In genomic region chr12:72441839-72442576, GRCm38 (mm10) we compare ENCODE assay signal across 8 mouse cellular contexts. TPM values are rescaled to one million over a fixed set of nuclear protein-coding genes. Genes with fewer than 3 reads are reported as not detected.
DNase-seq lines count a peak whose midpoint lies in the region; ATAC-seq and TF ChIP-seq lines count a peak whose summit lies in the region.

TSS of gene Lrrc9 (plus strand) at chr12:72441866.

- H3K9me3 ChIP-seq in forebrain, embryonic 15.5 days, result no peaks in the 10 kb centered on the region
- no peaks in the 10 kb centered on the region for H3K9me3 ChIP-seq in liver, postnatal 0 days (ENCODE audit: low read length)
- no peaks in the 10 kb centered on the region for H3K9me3 ChIP-seq in neural tube, embryonic 13.5 days

- no peak for TF ChIP-seq CTCF in liver, postnatal 0 days (IDR thresholded peaks at IDR 0.05; ENCODE audit: low read depth)

- no peaks in the 10 kb centered on the region for H3K36me3 ChIP-seq in forebrain, embryonic 15.5 days
- no peaks in the 10 kb centered on the region for H3K36me3 ChIP-seq in liver, postnatal 0 days (replicated peaks; ENCODE audit: insufficient read depth, low read length)
- H3K36me3 ChIP-seq in neural tube, embryonic 13.5 days, result no peaks in the 10 kb centered on the region

- H3K27ac ChIP-seq in forebrain, embryonic 15.5 days (replicated peaks), result no peak within 1 kb of the TSS
- peak within 1 kb of the TSS; percentile 18; the same call in 1 of the 2 replicates for H3K27ac ChIP-seq in liver, postnatal 0 days (ENCODE audit: low read depth)
- H3K27ac ChIP-seq in neural tube, embryonic 13.5 days (replicated peaks), result peak within 1 kb of the TSS; percentile 64; the same call in 1 of the 2 replicates

- intact Hi-C loops in heart, postnatal 25 days (cut with DNase I), result no loop called here

- TF ChIP-seq EP300 in liver, postnatal 0 days (IDR thresholded peaks at IDR 0.05; ENCODE audit: low read depth), result no peak

- 2% methylated on average over 31 of the region's 31 CpGs for WGBS in forebrain, embryonic 15.5 days
- WGBS in liver, postnatal 0 days (ENCODE audit: insufficient replicate concordance), result 2% methylated on average over 31 of the region's 31 CpGs
- under 1% methylated on average over 31 of the region's 31 CpGs for WGBS in neural tube, embryonic 13.5 days

- peak within 1 kb of the TSS; percentile 42 for H3K4me3 ChIP-seq in forebrain, embryonic 15.5 days
- peak within 1 kb of the TSS; percentile 46 for H3K4me3 ChIP-seq in liver, postnatal 0 days (ENCODE audit: low read depth, low read length)
- peak within 1 kb of the TSS; percentile 51 for H3K4me3 ChIP-seq in neural tube, embryonic 13.5 days

- peak; percentile 20; the same call in 1 of the 2 replicates for ATAC-seq in frontal cortex, adult (ENCODE audit: low TSS enrichment)
- peak; percentile 60 for ATAC-seq in forebrain, embryonic 15.5 days (replicated peaks)
- peak; percentile 92 for ATAC-seq in liver, postnatal 0 days
- peak; percentile 88 for ATAC-seq in neural tube, embryonic 13.5 days (ENCODE audit: low read depth)

- H3K4me1 ChIP-seq in forebrain, embryonic 15.5 days, result peaks cover 27% of the 10 kb centered on the region
- H3K4me1 ChIP-seq in liver, postnatal 0 days (ENCODE audit: insufficient read depth), result peaks cover 7% of the 10 kb centered on the region; the same call in 1 of the 2 replicates
- H3K4me1 ChIP-seq in neural tube, embryonic 13.5 days (replicated peaks), result peaks cover 41% of the 10 kb centered on the region

- H3K27me3 ChIP-seq in forebrain, embryonic 15.5 days, result no peaks in the 10 kb centered on the region
- H3K27me3 ChIP-seq in liver, postnatal 0 days (ENCODE audit: insufficient read depth, low read length), result no peaks in the 10 kb centered on the region
- no peaks in the 10 kb centered on the region for H3K27me3 ChIP-seq in neural tube, embryonic 13.5 days

- DNase-seq in frontal cortex, postnatal 25 days (ENCODE audit: low spot score in 2 of 2), result no peak
- DNase-seq in heart, postnatal 25 days (ENCODE audit: low spot score), result peak; percentile 55
- DNase-seq in kidney, postnatal 36 days, result peak; percentile 55 to 60
- peak; percentile 72 for DNase-seq in liver, postnatal 0 days
- peak; percentile 60 for DNase-seq in thymus, postnatal 14 days

- peak within 1 kb of the TSS; percentile 43 for H3K9ac ChIP-seq in forebrain, embryonic 15.5 days (replicated peaks)
- peak within 1 kb of the TSS; percentile 56 for H3K9ac ChIP-seq in liver, postnatal 0 days (replicated peaks)
- peak within 1 kb of the TSS; percentile 69 for H3K9ac ChIP-seq in neural tube, embryonic 13.5 days

- peak within 1 kb of the TSS; percentile 53 for H3K4me2 ChIP-seq in forebrain, embryonic 15.5 days (replicated peaks)
- peak within 1 kb of the TSS; percentile 80 for H3K4me2 ChIP-seq in liver, postnatal 0 days (ENCODE audit: low read depth, low read length)
- H3K4me2 ChIP-seq in neural tube, embryonic 13.5 days, result peak within 1 kb of the TSS; percentile 86

RNA-seq across cellular contexts. Expression of gene Lrrc9, which starts in this region (rescaled TPM):
- 3.3 and 3.9 TPM in 2 replicates for polyA plus RNA-seq in forebrain, embryonic 15.5 days (2015; fragmentation: Nextera tagmentation; extraction: Ambion mirVana)
- under 1 TPM; 0.05 to 0.17 TPM for total RNA-seq in heart, postnatal 25 days (2021)
- 0.11 and 0.12 TPM in 2 replicates for polyA plus RNA-seq in liver, postnatal 0 days (2015; fragmentation: Nextera tagmentation; extraction: Ambion mirVana)
- 3.4 and 4.1 TPM in 2 replicates for polyA plus RNA-seq in neural tube, embryonic 13.5 days (2015; fragmentation: Nextera tagmentation; extraction: Ambion mirVana)

Comparison
In these comparisons a context has a peak if more than half of its experiments do, and no peak if none do; other contexts are left out.
1. Peak in DNase-seq in heart, postnatal 25 days; RNA of the gene not detected or under 1 TPM.
2. Peak in DNase-seq, ATAC-seq, H3K4me3 ChIP-seq, H3K27ac ChIP-seq, H3K9ac ChIP-seq and H3K4me2 ChIP-seq in liver, postnatal 0 days; RNA of the gene not detected or under 1 TPM.
3. ATAC-seq: peak in every context shown above with its lines; median percentile 92 in liver, postnatal 0 days; 88 in neural tube, embryonic 13.5 days; 60 in forebrain, embryonic 15.5 days; 20 in frontal cortex, adult.
4. DNase-seq: peak in kidney, postnatal 36 days (2 of 2) and thymus, postnatal 14 days (single experiment); none in frontal cortex, postnatal 25 days (0 of 2).
5. Peak in every context shown above with its lines, with median percentiles within 50 percentile points of each other: H3K4me2 ChIP-seq, H3K4me3 ChIP-seq and H3K9ac ChIP-seq.